9 mouse cellular contexts compared by ENCODE assay signal in genomic region chr4:43860744-43861519, GRCm38 (mm10). TPM values are rescaled to one million over a fixed set of nuclear protein-coding genes. Genes with fewer than 3 reads are reported as not detected.
DNase-seq lines count a peak whose midpoint lies in the region; ATAC-seq and TF ChIP-seq lines count a peak whose summit lies in the region.
"Had no signal": no experiment of that assay in that cellular context is flagged by ENCODE, and none has a peak within 500 bp of the region (broad histone marks: within the 10 kb centered on the region; RNA-seq: fewer than 3 reads in every experiment).

No protein-coding gene starts in this region.

- H3K27me3 ChIP-seq in embryonic facial prominence, embryonic 10.5 days (replicated peaks; ENCODE audit: low read depth, poor library complexity, severe bottlenecking), result no peaks in the 10 kb centered on the region
- H3K27me3 ChIP-seq in kidney, postnatal 0 days (ENCODE audit: insufficient read depth, low read length), result no peaks in the 10 kb centered on the region
- H3K27me3 ChIP-seq: limb, embryonic 12.5 days had no signal

- no peak overlapping the region for H3K4me3 ChIP-seq in embryonic facial prominence, embryonic 10.5 days
- H3K4me3 ChIP-seq in kidney, postnatal 0 days (replicated peaks; ENCODE audit: low read depth, low read length), result no peak overlapping the region
- H3K4me3 ChIP-seq: limb, embryonic 12.5 days had no signal

- H3K36me3 ChIP-seq in embryonic facial prominence, embryonic 10.5 days (replicated peaks), result no peaks in the 10 kb centered on the region
- no peaks in the 10 kb centered on the region for H3K36me3 ChIP-seq in kidney, postnatal 0 days (ENCODE audit: insufficient read depth, low read length)
- H3K36me3 ChIP-seq: limb, embryonic 12.5 days had no signal

- 19% methylated on average over 14 of the region's 14 CpGs for WGBS in embryonic facial prominence, embryonic 10.5 days
- 16% methylated on average over 14 of the region's 14 CpGs for WGBS in kidney, postnatal 0 days

- peak; percentile 24 to 51 for DNase-seq in CD8-positive naive resting alpha-beta T cell, adult 2 months (ENCODE audit: low read depth in 2 of 2, low spot score in 2 of 2)
- DNase-seq in adrenal gland, postnatal 10 days, result peak; percentile 77
- peak; percentile 74 for DNase-seq in embryonic facial prominence, embryonic 10.5 days (ENCODE audit: low spot score)
- DNase-seq in heart, adult 9 months (ENCODE audit: low spot score in 2 of 2), result peak; percentile 24 to 54
- peak; percentile 81 for DNase-seq in kidney, postnatal 0 days (ENCODE audit: low spot score)
- peak; percentile 66 to 70 for DNase-seq in lung, adult 18-20 months
- DNase-seq in retina, adult 2 months (ENCODE audit: low read depth, low spot score), result peak; percentile 39
- peak; percentile 18 for DNase-seq in urinary bladder, postnatal 10 days (ENCODE audit: low spot score)

- H3K4me1 ChIP-seq in embryonic facial prominence, embryonic 10.5 days, result peaks cover 7% of the 10 kb centered on the region; the same call in 1 of the 2 replicates
- no peaks in the 10 kb centered on the region for H3K4me1 ChIP-seq in kidney, postnatal 0 days (replicated peaks; ENCODE audit: insufficient read depth, low read length)
- H3K4me1 ChIP-seq: limb, embryonic 12.5 days had no signal

- no peak overlapping the region for H3K4me2 ChIP-seq in kidney, postnatal 0 days (ENCODE audit: low read length)
- H3K4me2 ChIP-seq: limb, embryonic 12.5 days had no signal

- no peak overlapping the region for H3K9ac ChIP-seq in kidney, postnatal 0 days (ENCODE audit: low read depth, low read length)
- H3K9ac ChIP-seq: limb, embryonic 12.5 days had no signal

- ATAC-seq in kidney, postnatal 0 days (replicated peaks; ENCODE audit: low FRiP score, low read depth), result no peak

- no peak overlapping the region for H3K27ac ChIP-seq in embryonic facial prominence, embryonic 10.5 days (replicated peaks)
- H3K27ac ChIP-seq in kidney, postnatal 0 days, result no peak overlapping the region
- H3K27ac ChIP-seq: limb, embryonic 12.5 days had no signal

- H3K9me3 ChIP-seq in embryonic facial prominence, embryonic 10.5 days, result no peaks in the 10 kb centered on the region
- no peaks in the 10 kb centered on the region for H3K9me3 ChIP-seq in kidney, postnatal 0 days (replicated peaks; ENCODE audit: low read length)
- H3K9me3 ChIP-seq: limb, embryonic 12.5 days had no signal

- peak; percentile 97 for TF ChIP-seq CTCF in kidney, postnatal 0 days (IDR thresholded peaks at IDR 0.05; ENCODE audit: low read depth)

RNA-seq across cellular contexts. Expression of gene Olfr155, which starts 9.6 kb away (rescaled TPM):
- not detected for total RNA-seq in adrenal gland, postnatal 10 days (2021)
- polyA plus RNA-seq in embryonic facial prominence, embryonic 10.5 days (2016; fragmentation: Nextera tagmentation; extraction: Ambion mirVana), result not detected in 2 replicates
- not detected in 2 replicates for polyA plus RNA-seq in kidney, postnatal 0 days (2015; fragmentation: Nextera tagmentation; extraction: Ambion mirVana)
- polyA plus RNA-seq: limb, embryonic 12.5 days had no signal

RNA-seq across cellular contexts. Expression of gene Reck, which starts 14.4 kb away (rescaled TPM):
- 10 to 100 TPM; 17.1 to 18.1 TPM for total RNA-seq in adrenal gland, postnatal 10 days (2021)
- polyA plus RNA-seq in embryonic facial prominence, embryonic 10.5 days (2016; fragmentation: Nextera tagmentation; extraction: Ambion mirVana), result 17.4 and 19.3 TPM in 2 replicates
- 20.2 and 20.5 TPM in 2 replicates for polyA plus RNA-seq in kidney, postnatal 0 days (2015; fragmentation: Nextera tagmentation; extraction: Ambion mirVana)

RNA-seq across cellular contexts. Expression of gene Olfr157, which starts 20.9 kb away (rescaled TPM):
- total RNA-seq in adrenal gland, postnatal 10 days (2021), result not detected
- not detected in 2 replicates for polyA plus RNA-seq in embryonic facial prominence, embryonic 10.5 days (2016; fragmentation: Nextera tagmentation; extraction: Ambion mirVana)
- polyA plus RNA-seq in kidney, postnatal 0 days (2015; fragmentation: Nextera tagmentation; extraction: Ambion mirVana), result 0.01 TPM in 1 of 2 replicates, not detected in the other
- polyA plus RNA-seq: limb, embryonic 12.5 days had no signal

RNA-seq across cellular contexts. Expression of gene Olfr156, which starts 37.2 kb away (rescaled TPM):
- total RNA-seq in adrenal gland, postnatal 10 days (2021), result not detected
- not detected in 2 replicates for polyA plus RNA-seq in embryonic facial prominence, embryonic 10.5 days (2016; fragmentation: Nextera tagmentation; extraction: Ambion mirVana)
- polyA plus RNA-seq in kidney, postnatal 0 days (2015; fragmentation: Nextera tagmentation; extraction: Ambion mirVana), result not detected in 2 replicates
- polyA plus RNA-seq: limb, embryonic 12.5 days had no signal

Comparison
In these comparisons a context has a peak if more than half of its experiments do, and no peak if none do; other contexts are left out.
1. DNase-seq: peak in every context shown above with its lines; median percentile 81 in kidney, postnatal 0 days; 77 in adrenal gland, postnatal 10 days; 74 in embryonic facial prominence, embryonic 10.5 days; 68 in lung, adult 18-20 months; 39 in heart, adult 9 months; 39 in retina, adult 2 months; 38 in CD8-positive naive resting alpha-beta T cell, adult 2 months; 18 in urinary bladder, postnatal 10 days.